Mouse (Mus musculus): ENCODE results near the gene Slc22a16.

The Slc22a16 gene

DNA sequence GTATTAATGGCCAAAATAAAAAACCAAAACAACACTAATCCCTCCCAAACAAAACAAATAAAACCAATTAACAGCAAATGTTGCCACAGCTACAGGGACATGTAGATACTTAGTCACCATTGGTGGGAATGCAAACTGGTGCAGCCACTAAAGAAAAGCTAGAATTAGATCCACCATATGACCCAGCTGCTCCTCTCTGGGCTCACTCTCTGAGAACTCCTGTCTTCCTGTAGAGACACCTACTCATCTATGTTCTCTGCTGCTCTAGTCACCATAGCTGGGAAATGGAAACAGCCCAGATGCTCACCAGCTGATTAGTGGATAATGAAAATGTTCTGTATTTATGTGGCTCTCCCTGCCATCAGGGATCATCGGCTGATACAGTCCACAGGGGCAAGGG lies 49.6 kb downstream of the Slc22a16 start:
- no peak for DNase-seq

GRCm38 (mm10) chr10:40629140-40629539 lies 59.0 kb downstream of the Slc22a16 start:
- peak; percentile 55 for DNase-seq

- DNase-seq = peak; percentile 56
Observed at GRCm38 (mm10) chr10:40629656-40630311, 59.6 kb downstream of the Slc22a16 start, which contains the start of gene Ddo. TSS of gene Ddo (plus strand) at chr10:40630011.

- DNase-seq = peak; percentile 43
Observed at GRCm38 (mm10) chr10:40630457-40630856, 60.3 kb downstream of the Slc22a16 start.

GRCm38 (mm10) chr10:40630961-40631360 lies 60.8 kb downstream of the Slc22a16 start:
- no peak for DNase-seq

DNA sequence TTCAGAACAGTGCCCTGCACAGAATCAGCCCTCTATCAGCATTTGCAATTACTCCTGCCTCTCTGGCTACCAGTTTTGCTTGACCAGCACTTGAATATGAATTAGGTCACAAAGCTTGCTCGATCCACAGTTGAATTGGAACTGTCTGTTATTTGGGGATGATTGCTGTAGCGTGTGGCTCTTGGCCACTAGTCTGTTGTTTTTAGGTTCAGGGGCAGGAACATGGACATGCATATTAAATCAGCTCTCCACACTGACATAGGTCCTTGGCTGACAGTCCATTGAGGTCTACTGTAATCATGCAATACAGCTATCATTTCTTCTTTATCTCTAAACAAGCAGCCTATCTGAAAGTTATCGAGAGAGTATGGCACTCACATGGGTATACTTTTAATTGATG lies 62.0 kb downstream of the Slc22a16 start:
- no peak for DNase-seq

GRCm38 (mm10) chr10:40637331-40637730 lies 67.2 kb downstream of the Slc22a16 start:
- no peak for DNase-seq

GRCm38 (mm10) chr10:40638276-40638675 lies 68.1 kb downstream of the Slc22a16 start:
- peak; percentile 70 for DNase-seq

DNA sequence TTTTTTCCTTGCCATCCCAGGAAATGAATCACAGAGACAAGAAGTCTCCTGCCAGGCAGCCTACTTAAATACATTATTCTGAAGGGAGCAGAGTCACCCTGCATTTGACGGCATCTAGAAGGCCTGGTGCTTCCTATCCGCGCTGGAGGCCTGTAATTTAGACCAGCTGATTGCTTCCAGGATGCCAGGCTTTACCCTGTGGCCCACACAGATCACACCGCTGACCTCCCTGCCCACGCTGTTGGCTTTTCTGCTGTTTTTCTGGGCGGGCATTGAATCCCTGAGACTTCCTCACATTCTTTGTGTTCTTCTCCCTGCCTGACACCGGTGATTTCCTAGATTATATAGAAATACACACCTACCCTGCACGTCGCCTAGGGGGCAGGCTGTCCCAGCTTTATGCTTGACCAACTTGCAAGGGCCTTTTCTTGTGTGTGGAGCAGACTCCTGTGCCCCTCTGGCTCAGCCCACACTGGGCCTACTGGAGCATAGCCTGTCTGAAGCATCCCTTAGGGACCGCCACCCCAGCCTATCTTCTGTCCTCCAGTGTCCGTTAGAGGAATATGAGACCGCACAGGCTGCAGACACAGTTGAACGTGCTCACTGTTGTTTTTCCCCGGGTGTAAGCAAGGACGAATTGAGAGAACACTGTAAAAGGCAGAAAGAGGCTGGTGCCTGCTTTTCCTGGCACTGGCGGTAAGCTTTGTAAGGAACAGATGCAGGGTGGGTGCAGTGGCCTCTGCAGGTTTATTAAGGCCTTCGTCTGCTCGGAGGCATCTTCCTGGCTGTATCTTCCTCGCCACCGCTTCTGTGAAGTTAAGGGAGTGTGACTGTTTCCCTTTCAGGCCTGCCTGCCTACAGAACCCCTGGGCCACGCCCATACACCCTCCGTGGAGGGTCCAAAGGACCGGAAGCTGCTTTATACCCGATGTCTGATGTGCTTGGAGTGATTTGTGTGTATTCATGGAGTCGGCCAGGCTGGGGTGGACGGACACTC lies 69.0 kb downstream of the Slc22a16 start:
- no peak for DNase-seq

DNA sequence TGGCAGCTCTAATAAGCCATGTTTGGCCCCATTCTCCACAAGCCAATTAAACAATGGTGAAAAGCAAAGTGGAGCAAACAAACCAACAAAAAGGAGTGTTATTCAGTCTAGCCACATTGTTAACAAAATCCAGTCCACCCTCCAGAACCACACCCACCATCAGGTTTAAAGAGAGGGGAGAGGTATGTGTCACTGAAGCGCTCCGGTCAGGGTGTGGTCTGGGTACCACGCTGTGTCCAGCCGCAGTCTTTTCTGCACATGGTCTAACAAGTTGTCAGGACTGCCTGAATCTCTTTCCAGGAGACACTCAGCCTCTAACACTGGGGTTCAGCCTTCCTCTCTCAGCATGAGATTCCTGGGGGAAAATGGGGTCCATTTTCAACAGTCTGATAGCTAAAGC lies 70.3 kb downstream of the Slc22a16 start:
- DNase-seq = no peak

GRCm38 (mm10) chr10:40641901-40642300 lies 71.8 kb downstream of the Slc22a16 start:
- DNase-seq = peak; percentile 53

DNA sequence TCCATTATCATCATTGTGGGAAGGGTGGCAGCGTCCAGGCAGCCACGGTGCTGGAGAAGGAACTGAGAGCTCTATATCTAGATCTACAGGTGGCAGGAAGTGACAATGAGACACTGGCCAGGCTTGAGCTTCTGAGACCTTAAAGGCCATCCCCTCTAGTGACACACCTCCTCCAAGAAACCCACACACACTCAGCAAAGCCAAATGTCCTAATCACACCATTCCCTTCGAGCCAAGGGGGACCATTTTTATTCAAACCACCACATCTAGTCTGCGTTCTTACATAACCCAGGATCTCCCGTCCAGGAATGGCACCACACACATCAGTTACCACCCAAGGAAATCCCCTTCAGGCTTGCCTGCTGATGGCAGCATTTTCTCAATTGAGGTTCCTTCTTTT lies 73.0 kb downstream of the Slc22a16 start:
- DNase-seq = no peak

- DNase-seq = no peak
Observed at GRCm38 (mm10) chr10:40644456-40644855, 74.3 kb downstream of the Slc22a16 start.

DNA sequence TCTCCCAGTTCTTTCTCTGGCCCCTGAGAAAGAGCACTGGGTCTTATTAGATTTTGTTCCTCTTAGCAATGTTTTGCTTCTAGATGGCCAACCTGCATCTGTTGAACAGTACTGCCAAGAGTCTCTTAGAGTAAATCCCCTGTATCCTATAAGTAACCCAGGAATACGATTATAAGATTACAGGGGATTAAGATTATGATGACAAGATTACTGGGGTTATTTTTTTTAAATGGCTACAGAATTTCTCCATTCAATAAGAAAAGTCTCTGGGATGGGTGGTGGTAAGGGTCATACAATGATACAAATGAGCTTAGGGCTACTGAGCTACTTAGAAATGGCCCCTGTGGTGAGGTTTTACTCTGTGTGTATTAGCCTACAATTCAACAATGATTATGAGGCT lies 75.2 kb downstream of the Slc22a16 start:
- no peak for DNase-seq

DNA sequence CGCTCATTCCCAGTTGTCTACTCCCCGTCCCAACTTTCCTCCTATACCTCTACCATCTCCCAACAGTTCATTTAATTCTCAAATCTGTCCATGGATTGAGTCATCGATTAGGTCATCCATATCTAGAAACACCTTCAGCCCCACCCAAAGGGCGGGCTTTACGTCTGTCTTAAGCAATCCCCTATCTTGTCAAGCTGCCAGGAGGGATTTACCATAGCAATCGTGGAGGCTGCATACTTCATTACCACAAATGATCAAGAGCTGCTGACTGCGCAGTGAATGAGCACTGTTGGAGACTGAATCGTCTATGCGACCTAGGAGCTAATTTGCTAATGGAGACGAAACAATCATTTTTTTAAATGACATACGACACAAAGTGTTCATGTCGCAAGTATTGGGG lies 78.6 kb downstream of the Slc22a16 start:
- DNase-seq = no peak

GRCm38 (mm10) chr10:40649634-40650033 lies 79.5 kb downstream of the Slc22a16 start:
- DNase-seq = no peak

GRCm38 (mm10) chr10:40651676-40652075 lies 81.5 kb downstream of the Slc22a16 start:
- DNase-seq = no peak

All from cerebellum, adult 11 months (tissue).